Mouse (Mus musculus) liver, embryonic 11.5 days (tissue): Measurements from ENCODE around the gene Dis3l2. TPM values are rescaled to one million over a fixed set of nuclear protein-coding genes. Genes with fewer than 3 reads are reported as not detected.

ENCODE experiments used
- ATAC-seq: fragments of 200-750 bp; cut with Nextera tagmentation; replicated peaks from 2 replicates; pipeline ENCODE4 v1.8.0; 2017; ENCODE audit warnings: moderate number of reproducible peaks, mild to moderate bottlenecking, moderate TSS enrichment, moderate library complexity; ENCODE audit not compliant: low FRiP score
- DNase-seq: peaks from one replicate; pipeline ENCODE4 v3.0.0-alpha.2; 2017; ENCODE audit warnings: low spot score
- H3K27ac ChIP-seq: fragments of 300-500 bp; sonication (generic); 2 replicates; pipeline ENCODE4 v1.5.1; 2014; ENCODE audit warnings: mild to moderate bottlenecking, low read depth, low read length, control low read depth
- H3K27me3 ChIP-seq: fragments of 300-500 bp; sonication (generic); replicated peaks from 2 replicates; pipeline ENCODE4 v1.6.1; 2014; ENCODE audit warnings: low read length, mixed read lengths; ENCODE audit not compliant: control insufficient read depth, insufficient read depth
- H3K36me3 ChIP-seq: fragments of 300-500 bp; sonication (generic); 2 replicates; pipeline ENCODE4 v1.6.1; 2014; ENCODE audit warnings: mild to moderate bottlenecking, low read length, moderate library complexity, mixed read lengths; ENCODE audit not compliant: control insufficient read depth, insufficient read depth
- H3K4me1 ChIP-seq: fragments of 300-500 bp; sonication (generic); replicated peaks from 2 replicates; pipeline ENCODE4 v1.6.1; 2014; ENCODE audit warnings: low read length, mixed read lengths; ENCODE audit not compliant: control insufficient read depth, insufficient read depth
- H3K4me2 ChIP-seq: fragments of 300-500 bp; sonication (generic); 2 replicates; pipeline ENCODE4 v1.6.1; 2014; ENCODE audit warnings: mild to moderate bottlenecking, control low read depth, moderate library complexity
- H3K4me3 ChIP-seq: fragments of 300-500 bp; sonication (generic); 2 replicates; pipeline ENCODE4 v1.5.1; 2014; ENCODE audit warnings: low read depth, low read length, control low read depth
- H3K9ac ChIP-seq: fragments of 300-500 bp; sonication (generic); 2 replicates; pipeline ENCODE4 v1.6.1; 2014; ENCODE audit warnings: low read depth, low read length, control low read depth
- H3K9me3 ChIP-seq: fragments of 300-500 bp; sonication (generic); 2 replicates; pipeline ENCODE4 v1.6.1; 2016; ENCODE audit warnings: low read length, inconsistent platforms, mixed read lengths; ENCODE audit not compliant: control insufficient read depth
- WGBS: fragments of 180-500 bp; shearing (Covaris S2); extraction: QIAGEN DNeasy Blood & Tissue Kit; methylation state at CpG from one replicate; pipeline ENCODE4 v1.1.7; 2014; 5-methylcytosine and 5-hydroxymethylcytosine counted together
- polyA plus RNA-seq: library from polyadenylated mRNA; unstranded; fragments of >200 nt; fragmentation: Nextera tagmentation; extraction: Ambion mirVana; gene quantifications from 2 replicates; pipeline ENCODE4 v1.2.1, GENCODE M21; 2014

Gene Dis3l2
- polyA plus RNA-seq, 1 experiment from 2014 or later = 20.2 TPM

DNA sequence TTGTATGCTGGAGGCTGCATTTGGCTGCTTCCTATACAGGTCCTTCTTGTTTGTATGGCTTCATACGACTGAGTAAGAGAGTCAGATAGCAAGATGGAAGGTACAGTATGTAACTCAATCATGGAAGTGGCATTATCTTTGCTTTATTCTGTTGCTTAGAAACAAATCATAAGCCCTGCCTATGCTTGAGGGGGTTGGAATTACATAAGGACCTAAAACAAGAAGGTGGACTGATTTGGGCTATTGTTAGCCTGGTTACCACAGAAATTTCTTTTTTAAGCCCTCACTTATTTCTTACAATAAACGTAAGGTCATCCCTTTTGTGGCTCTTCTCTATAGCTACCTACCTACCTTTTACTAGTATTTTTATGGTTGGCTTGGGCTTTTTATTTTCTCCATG is 131.4 kb downstream of the Dis3l2 start:
- Histone ChIP-seq H3K27ac (no peak overlapping the region), H3K4me2 (no peak overlapping the region), H3K36me3 (no peaks in the 10 kb centered on the region), H3K4me3 (no peak overlapping the region), H3K4me1 (no peaks in the 10 kb centered on the region), H3K9me3 (no peaks in the 10 kb centered on the region), H3K9ac (no peak overlapping the region), H3K27me3 (no peaks in the 10 kb centered on the region)
- ATAC-seq = no peak
- 75% methylated on average over 2 of the region's 2 CpGs for WGBS
- DNase-seq = no peak

DNA sequence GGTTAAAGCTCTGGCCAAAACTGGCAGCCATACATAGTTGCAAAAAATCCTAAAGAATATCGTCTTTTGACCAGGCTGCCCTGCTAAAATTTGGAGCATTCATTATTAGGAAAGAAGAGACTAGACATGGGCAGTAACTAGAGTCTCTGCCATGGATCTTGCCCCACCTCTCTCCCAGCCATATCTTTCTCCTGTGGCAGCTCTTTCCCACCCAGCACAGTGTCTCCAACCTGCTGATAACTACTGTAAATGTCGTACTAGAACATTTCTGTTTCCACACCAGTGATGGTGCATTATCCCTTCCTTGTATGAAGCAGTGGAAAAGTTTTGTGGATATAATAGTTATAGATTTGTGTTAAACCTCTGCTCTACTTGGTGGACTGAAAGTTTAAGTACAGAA is 147.1 kb downstream of the Dis3l2 start:
- no peak for DNase-seq
- Histone ChIP-seq H3K4me2 (no peak overlapping the region), H3K4me1 (no peaks in the 10 kb centered on the region), H3K27ac (no peak overlapping the region), H3K9me3 (no peaks in the 10 kb centered on the region), H3K27me3 (no peaks in the 10 kb centered on the region), H3K36me3 (no peaks in the 10 kb centered on the region), H3K4me3 (no peak overlapping the region), H3K9ac (no peak overlapping the region)
- no peak for ATAC-seq
- WGBS = 60% methylated on average over 2 of the region's 2 CpGs

DNA sequence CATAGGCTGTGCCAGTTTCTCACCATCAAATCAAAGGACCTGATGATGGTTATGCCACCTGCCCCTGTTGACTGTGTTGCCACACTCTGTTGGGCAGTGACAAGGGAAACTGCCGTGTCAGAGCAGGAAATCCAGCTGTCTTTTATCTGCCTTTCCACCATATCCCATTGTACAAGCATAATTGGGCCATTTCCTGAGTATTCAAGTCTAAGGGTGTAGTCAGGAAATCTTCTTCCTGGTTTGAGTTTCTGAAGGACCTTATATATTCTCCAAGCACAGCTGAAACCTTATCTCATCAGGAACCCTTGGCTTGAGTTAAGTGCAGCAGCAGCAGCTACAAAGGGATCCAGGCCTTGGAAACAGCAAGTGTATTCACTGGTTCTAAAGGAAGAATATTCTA is 155.3 kb downstream of the Dis3l2 start:
- Histone ChIP-seq H3K36me3 (no peaks in the 10 kb centered on the region; the same call in 1 of the 2 replicates), H3K27ac (no peak overlapping the region), H3K9me3 (no peaks in the 10 kb centered on the region), H3K4me2 (no peak overlapping the region), H3K27me3 (no peaks in the 10 kb centered on the region), H3K4me1 (no peaks in the 10 kb centered on the region), H3K4me3 (no peak overlapping the region), H3K9ac (no peak overlapping the region)
- WGBS = 48% methylated on average over 1 of the region's 1 CpGs
- ATAC-seq (no peak), DNase-seq (no peak)

DNA sequence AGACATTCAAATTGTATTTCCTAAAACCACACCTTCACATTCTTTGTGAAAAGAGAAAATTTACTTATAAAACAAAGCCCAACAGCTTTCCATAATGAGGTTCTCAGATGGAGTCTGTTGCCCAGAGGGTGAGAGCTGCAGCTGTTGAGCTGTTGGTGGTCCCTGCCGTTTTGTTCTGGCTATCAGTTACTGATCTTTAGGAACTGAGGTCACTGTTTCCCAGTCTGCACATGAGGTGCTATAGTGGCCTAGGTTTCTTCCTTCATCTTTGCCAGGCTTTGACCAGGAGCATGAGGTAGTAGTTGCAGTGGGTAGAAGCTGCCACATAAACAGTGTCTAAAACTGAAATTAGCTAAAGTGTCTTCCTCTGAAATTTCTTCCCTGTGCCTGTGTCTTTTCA is 155.8 kb downstream of the Dis3l2 start:
- no peaks in the 10 kb centered on the region for H3K4me1 ChIP-seq
- H3K27me3 ChIP-seq = no peaks in the 10 kb centered on the region
- ATAC-seq (no peak), DNase-seq (no peak)
- no peaks in the 10 kb centered on the region; the same call in 1 of the 2 replicates for H3K36me3 ChIP-seq
- 42% methylated on average over 1 of the region's 1 CpGs for WGBS
- H3K9me3 ChIP-seq = no peaks in the 10 kb centered on the region
- H3K4me3 ChIP-seq = no peak overlapping the region
- H3K9ac ChIP-seq = no peak overlapping the region
- no peak overlapping the region; the same call in 1 of the 2 replicates for H3K27ac ChIP-seq
- H3K4me2 ChIP-seq = no peak overlapping the region

DNA sequence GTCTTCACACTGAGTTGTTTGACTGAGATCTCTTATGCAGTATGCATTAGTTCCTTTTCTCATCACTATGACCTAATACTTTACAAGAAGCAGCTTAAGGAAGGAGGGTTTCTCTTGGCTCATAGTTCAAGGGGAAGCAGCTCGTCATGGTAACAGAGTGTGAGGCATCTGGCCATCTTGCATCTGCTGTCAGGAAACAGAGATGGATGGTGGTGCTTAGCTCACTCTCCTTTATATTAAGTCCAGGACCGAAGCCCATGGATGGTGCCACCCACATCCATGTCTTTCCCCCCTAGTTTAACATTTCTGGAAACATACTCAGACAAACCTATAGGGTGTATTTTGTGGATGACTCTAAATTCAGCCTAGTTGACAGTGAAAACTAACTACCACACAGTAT is 170.1 kb downstream of the Dis3l2 start:
- ATAC-seq (no peak), DNase-seq (no peak)
- WGBS = 71% methylated on average over 2 of the region's 2 CpGs

DNA sequence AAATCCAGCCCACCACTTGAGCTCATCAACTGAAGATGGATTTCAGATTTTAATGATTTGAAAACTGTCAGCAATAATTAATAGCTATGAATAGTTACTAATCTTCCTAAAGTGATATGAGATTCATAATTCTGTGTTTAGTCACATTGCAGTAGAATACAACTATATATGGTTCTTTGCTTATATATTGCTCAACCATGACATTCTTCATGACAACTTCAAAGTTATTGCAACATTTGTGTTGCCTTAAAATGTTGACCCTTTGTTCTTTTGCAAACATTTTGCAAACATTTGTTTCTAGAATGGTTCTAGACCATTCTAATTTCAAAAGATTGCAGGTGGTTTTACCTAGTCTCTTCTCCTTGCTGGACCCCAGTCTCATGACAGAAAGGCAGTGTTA is 175.1 kb downstream of the Dis3l2 start:
- Histone ChIP-seq H3K36me3 (no peaks in the 10 kb centered on the region), H3K27ac (no peak overlapping the region), H3K4me2 (no peak overlapping the region), H3K9ac (no peak overlapping the region), H3K9me3 (no peaks in the 10 kb centered on the region), H3K4me1 (no peaks in the 10 kb centered on the region), H3K27me3 (no peaks in the 10 kb centered on the region), H3K4me3 (no peak overlapping the region)
- no peak for ATAC-seq
- DNase-seq = no peak

More for the DNA sequence above, 170.1 kb downstream of the Dis3l2 start:
- Histone ChIP-seq H3K9me3 (no peaks in the 10 kb centered on the region), H3K9ac (no peak overlapping the region), H3K4me2 (no peak overlapping the region), H3K27ac (no peak overlapping the region), H3K4me1 (no peaks in the 10 kb centered on the region), H3K4me3 (no peak overlapping the region), H3K36me3 (no peaks in the 10 kb centered on the region), H3K27me3 (no peaks in the 10 kb centered on the region)

DNA sequence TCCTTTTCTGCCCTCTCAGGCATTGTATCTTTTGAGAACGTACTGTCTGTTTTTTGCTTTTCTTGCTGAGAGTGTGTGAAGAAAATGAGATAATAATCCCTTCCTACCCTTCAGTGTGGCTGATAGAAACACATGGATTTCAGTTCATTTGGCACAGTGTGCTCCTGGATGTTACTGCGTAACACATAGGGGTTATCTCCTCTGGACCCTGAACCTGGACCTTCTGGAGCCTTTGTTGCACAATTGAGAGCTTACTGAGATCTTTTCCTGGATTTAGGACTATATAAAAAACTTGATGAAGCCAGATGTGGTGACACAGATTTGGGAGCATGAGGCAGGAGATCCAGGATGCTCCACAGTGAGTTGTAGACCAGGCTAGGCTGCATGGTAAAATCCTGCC is 175.9 kb downstream of the Dis3l2 start:
- DNase-seq (no peak), ATAC-seq (no peak)
- H3K4me2 ChIP-seq = no peak overlapping the region
- H3K9ac ChIP-seq = no peak overlapping the region
- 90% methylated on average over 2 of the region's 2 CpGs for WGBS
- no peak overlapping the region for H3K4me3 ChIP-seq
- H3K27me3 ChIP-seq = no peaks in the 10 kb centered on the region
- H3K4me1 ChIP-seq = no peaks in the 10 kb centered on the region
- H3K36me3 ChIP-seq = no peaks in the 10 kb centered on the region
- H3K27ac ChIP-seq = no peak overlapping the region
- no peaks in the 10 kb centered on the region for H3K9me3 ChIP-seq

DNA sequence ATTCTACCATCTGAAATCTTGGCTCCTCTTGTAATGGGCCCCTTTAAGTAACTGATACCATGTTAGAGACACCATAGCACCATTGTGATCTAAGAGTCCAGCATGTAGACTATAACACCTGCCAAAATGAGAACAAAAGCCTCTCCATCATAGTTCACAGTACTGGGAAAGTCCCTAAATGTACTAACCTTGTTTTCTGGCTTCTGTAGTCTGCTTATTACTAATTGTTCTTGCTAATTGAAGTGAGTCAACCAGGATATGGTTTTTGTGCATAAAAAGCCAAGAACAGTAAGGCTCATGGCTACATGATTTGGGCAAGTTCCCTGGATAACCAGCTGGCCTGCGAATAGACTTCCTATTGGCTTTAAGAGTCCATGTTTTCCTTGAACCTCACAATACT is 183.5 kb downstream of the Dis3l2 start:
- H3K36me3 ChIP-seq = no peaks in the 10 kb centered on the region; the same call in 1 of the 2 replicates
- H3K4me3 ChIP-seq = no peak overlapping the region
- 93% methylated on average over 1 of the region's 1 CpGs for WGBS
- H3K27me3 ChIP-seq = no peaks in the 10 kb centered on the region
- H3K9me3 ChIP-seq = no peaks in the 10 kb centered on the region
- no peak overlapping the region for H3K4me2 ChIP-seq
- ATAC-seq (no peak), DNase-seq (no peak)
- no peak overlapping the region for H3K9ac ChIP-seq
- H3K4me1 ChIP-seq = no peaks in the 10 kb centered on the region
- H3K27ac ChIP-seq = no peak overlapping the region

DNA sequence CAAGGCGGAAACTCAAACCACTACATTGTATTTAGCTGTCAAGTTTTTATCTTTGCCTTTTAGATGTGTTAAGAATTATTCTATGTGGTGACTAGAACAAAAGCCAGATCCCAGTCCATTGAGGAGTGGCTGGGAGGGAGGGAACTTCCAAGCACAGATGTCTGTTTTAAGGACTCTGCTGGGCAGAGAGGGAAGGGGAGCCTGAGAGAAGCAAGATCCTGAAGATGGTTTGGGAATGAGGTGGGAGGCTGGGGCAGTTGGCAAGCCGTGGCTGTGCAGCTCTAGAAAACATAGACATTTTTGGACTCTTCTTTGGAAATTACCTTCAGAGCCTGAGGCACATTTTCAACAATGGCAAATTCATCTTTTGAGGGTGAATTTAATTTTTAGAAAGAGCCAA is 208.9 kb downstream of the Dis3l2 start:
- Histone ChIP-seq H3K36me3 (no peaks in the 10 kb centered on the region), H3K9ac (no peak overlapping the region), H3K4me3 (no peak overlapping the region), H3K27ac (no peak overlapping the region), H3K27me3 (no peaks in the 10 kb centered on the region), H3K4me1 (peaks cover 8% of the 10 kb centered on the region), H3K4me2 (no peak overlapping the region), H3K9me3 (no peaks in the 10 kb centered on the region)
- WGBS = 77% methylated on average over 2 of the region's 2 CpGs
- ATAC-seq = no peak
- no peak for DNase-seq
